Comparison of ENCODE assay signal across 13 mouse cellular contexts in the genomic region with DNA sequence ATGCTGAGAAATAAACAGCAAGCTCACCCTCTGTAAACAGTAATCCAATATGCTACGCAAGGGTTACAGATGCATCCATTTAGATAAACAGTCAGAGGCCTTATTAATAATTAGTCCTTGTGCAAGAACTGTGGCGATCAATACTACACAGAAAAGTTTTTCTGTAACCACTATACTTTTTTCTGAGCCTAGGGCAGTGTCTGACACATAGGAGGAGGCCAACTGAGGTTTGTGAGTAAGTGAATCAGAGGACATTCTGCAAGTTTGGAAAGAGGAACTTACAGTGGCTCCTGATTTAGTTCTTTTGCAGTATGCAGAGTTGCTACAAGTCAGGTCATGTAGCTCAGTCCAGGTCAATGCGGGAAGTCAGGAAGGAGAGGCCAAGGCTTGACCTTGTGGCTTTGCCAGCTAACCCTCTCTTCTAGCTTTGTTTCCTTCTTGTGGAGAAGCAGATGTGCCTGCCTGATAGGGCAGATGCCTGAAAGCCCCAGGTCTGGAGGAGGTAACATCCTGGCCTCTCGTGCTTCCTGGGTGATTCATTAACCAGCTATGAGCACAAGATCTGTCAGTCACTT.
DNase-seq lines count a peak whose midpoint lies in the region; ATAC-seq and TF ChIP-seq lines count a peak whose summit lies in the region.
"Had no signal": no experiment of that assay in that cellular context is flagged by ENCODE, and none has a peak within 500 bp of the region (broad histone marks: within the 10 kb centered on the region; RNA-seq: fewer than 3 reads in every experiment).

No protein-coding gene starts in this region.

- no peak overlapping the region; the same call in 1 of the 2 replicates for H3K4me3 ChIP-seq in G1E (ENCODE audit: low read depth, low read length)
- no peak overlapping the region for H3K4me3 ChIP-seq in liver, postnatal 0 days (ENCODE audit: low read depth, low read length)
- no peak overlapping the region for H3K4me3 ChIP-seq in midbrain, embryonic 14.5 days (replicated peaks; ENCODE audit: low read depth, low read length)
- H3K4me3 ChIP-seq in forebrain, postnatal 0 days (ENCODE audit: low read depth, low read length) = no peak overlapping the region
- H3K4me3 ChIP-seq: embryonic facial prominence, embryonic 15.5 days had no signal

- no peaks in the 10 kb centered on the region for H3K9me3 ChIP-seq in G1E (replicated peaks)
- no peaks in the 10 kb centered on the region for H3K9me3 ChIP-seq in liver, postnatal 0 days (ENCODE audit: low read length)
- no peaks in the 10 kb centered on the region for H3K9me3 ChIP-seq in midbrain, embryonic 14.5 days (ENCODE audit: control insufficient read depth, low read length)
- no peaks in the 10 kb centered on the region for H3K9me3 ChIP-seq in forebrain, postnatal 0 days (ENCODE audit: low read length)
- H3K9me3 ChIP-seq: embryonic facial prominence, embryonic 15.5 days had no signal

- no peak overlapping the region for H3K9ac ChIP-seq in liver, postnatal 0 days (replicated peaks)
- H3K9ac ChIP-seq in midbrain, embryonic 14.5 days (replicated peaks; ENCODE audit: low read length) = no peak overlapping the region
- no peak overlapping the region for H3K9ac ChIP-seq in forebrain, postnatal 0 days
- H3K9ac ChIP-seq: embryonic facial prominence, embryonic 15.5 days had no signal

- H3K27ac ChIP-seq in liver, postnatal 0 days (ENCODE audit: low read depth) = peak overlapping the region; percentile 66
- H3K27ac ChIP-seq in midbrain, embryonic 14.5 days (replicated peaks; ENCODE audit: low read depth, low read length) = no peak overlapping the region
- no peak overlapping the region for H3K27ac ChIP-seq in forebrain, postnatal 0 days (ENCODE audit: low read depth, low read length)
- H3K27ac ChIP-seq: embryonic facial prominence, embryonic 15.5 days had no signal

- TF ChIP-seq EP300 in liver, postnatal 0 days (IDR thresholded peaks at IDR 0.05; ENCODE audit: low read depth) = no peak

- peaks cover 30% of the 10 kb centered on the region for H3K4me1 ChIP-seq in G1E (ENCODE audit: insufficient read depth, low read depth, low read length)
- H3K4me1 ChIP-seq in liver, postnatal 0 days (ENCODE audit: insufficient read depth) = peaks cover 3% of the 10 kb centered on the region
- no peaks in the 10 kb centered on the region for H3K4me1 ChIP-seq in midbrain, embryonic 14.5 days (ENCODE audit: control insufficient read depth, insufficient read depth, low read length)
- no peaks in the 10 kb centered on the region for H3K4me1 ChIP-seq in forebrain, postnatal 0 days (ENCODE audit: insufficient read depth)
- H3K4me1 ChIP-seq: embryonic facial prominence, embryonic 15.5 days had no signal

- no peak for TF ChIP-seq CTCF in G1E (IDR thresholded peaks at IDR 0.05; ENCODE audit: low read depth, low read length)
- TF ChIP-seq CTCF in liver, postnatal 0 days (IDR thresholded peaks at IDR 0.05; ENCODE audit: low read depth) = no peak
- TF ChIP-seq CTCF in forebrain, postnatal 0 days (IDR thresholded peaks at IDR 0.05; ENCODE audit: low read depth) = no peak

- H3K36me3 ChIP-seq in G1E (replicated peaks) = peaks cover 6% of the 10 kb centered on the region
- no peaks in the 10 kb centered on the region for H3K36me3 ChIP-seq in liver, postnatal 0 days (replicated peaks; ENCODE audit: insufficient read depth, low read length)
- no peaks in the 10 kb centered on the region for H3K36me3 ChIP-seq in midbrain, embryonic 14.5 days (ENCODE audit: control insufficient read depth, insufficient read depth, low read length)
- H3K36me3 ChIP-seq in forebrain, postnatal 0 days (ENCODE audit: insufficient read depth) = no peaks in the 10 kb centered on the region
- H3K36me3 ChIP-seq: embryonic facial prominence, embryonic 15.5 days had no signal

- intact Hi-C loops in gastrocnemius, postnatal 36 days (cut with DNase I) = no loop called here

- peak; percentile 85 for ATAC-seq in G1E (ENCODE audit: extremely low read depth, insufficient number of reproducible peaks, low FRiP score, poor library complexity, severe bottlenecking)
- ATAC-seq in liver, postnatal 0 days = peak; percentile 84
- no peak for ATAC-seq in midbrain, embryonic 14.5 days (ENCODE audit: low FRiP score, low TSS enrichment)
- no peak for ATAC-seq in forebrain, postnatal 0 days

- H3K4me2 ChIP-seq in liver, postnatal 0 days (ENCODE audit: low read depth, low read length) = peak overlapping the region; percentile 51
- no peak overlapping the region for H3K4me2 ChIP-seq in midbrain, embryonic 14.5 days (ENCODE audit: low read length)
- H3K4me2 ChIP-seq in forebrain, postnatal 0 days (ENCODE audit: low read depth) = no peak overlapping the region
- H3K4me2 ChIP-seq: embryonic facial prominence, embryonic 15.5 days; heart, embryonic 11.5 days; midbrain, embryonic 11.5 days had no signal

- peak; percentile 14 for DNase-seq in embryo, embryonic 10 days (ENCODE audit: low spot score)
- DNase-seq in embryo, embryonic 9.5 days (ENCODE audit: extremely low spot score) = no peak
- peak; percentile 17 for DNase-seq in G1E (ENCODE audit: low spot score)
- DNase-seq in kidney, adult 18-20 months = peak; percentile 30
- DNase-seq in liver, postnatal 0 days = peak; percentile 29
- no peak for DNase-seq in midbrain, embryonic 14.5 days
- no peak for DNase-seq in gastrocnemius, postnatal 36 days
- DNase-seq in forebrain, postnatal 0 days = no peak
- DNase-seq: adrenal gland, postnatal 10 days; right cerebral cortex, adult 18-20 months had no signal

- no peaks in the 10 kb centered on the region for H3K27me3 ChIP-seq in G1E (ENCODE audit: insufficient read depth, low read length)
- H3K27me3 ChIP-seq in liver, postnatal 0 days (ENCODE audit: insufficient read depth, low read length) = 0 out of 2 replicates have a peak, but pooled peaks cover 2% of the 10 kb centered on the region
- H3K27me3 ChIP-seq in midbrain, embryonic 14.5 days (ENCODE audit: control insufficient read depth, insufficient read depth, low read length) = no peaks in the 10 kb centered on the region
- H3K27me3 ChIP-seq in forebrain, postnatal 0 days (ENCODE audit: insufficient read depth, low read length) = no peaks in the 10 kb centered on the region

- WGBS in liver, postnatal 0 days (ENCODE audit: insufficient replicate concordance) = 31% methylated on average over 4 of the region's 4 CpGs
- 74% methylated on average over 4 of the region's 4 CpGs for WGBS in midbrain, embryonic 14.5 days
- WGBS in forebrain, postnatal 0 days = 80% methylated on average over 4 of the region's 4 CpGs

Comparison
In these comparisons a context has a peak if more than half of its experiments do, and no peak if none do; other contexts are left out.
1. DNase-seq: peak in embryo, embryonic 10 days (single experiment), G1E (single experiment), kidney, adult 18-20 months (single experiment) and liver, postnatal 0 days (single experiment); none in embryo, embryonic 9.5 days (single experiment), midbrain, embryonic 14.5 days (single experiment), gastrocnemius, postnatal 36 days (0 of 2) and forebrain, postnatal 0 days (single experiment).
2. ATAC-seq: peak in G1E (single experiment) and liver, postnatal 0 days (single experiment); none in midbrain, embryonic 14.5 days (single experiment) and forebrain, postnatal 0 days (single experiment).